Mouse (Mus musculus) heart, adult 2 months (tissue): ENCODE measurements around the gene Scarf1. TPM values are rescaled to one million over a fixed set of nuclear protein-coding genes. Genes with fewer than 3 reads are reported as not detected.
"Not testable (repeated sequence)": the region's sequence is repeated elsewhere in the genome, so short reads cannot be mapped to it uniquely, and the experiment has no call there.

ENCODE experiments used
- DNase-seq, 2 experiments: peaks; one replicate each; pipeline ENCODE4 v3.0.0; 2021
- H3K27ac ChIP-seq: fragments of 200-600 bp; 2 replicates; pipeline ENCODE4 v1.8.1; 2022
- H3K27me3 ChIP-seq: fragments of 200-500 bp; 2 replicates; pipeline ENCODE4 v1.6.1; 2012; ENCODE audit warnings: mild to moderate bottlenecking, low read length, inconsistent platforms, mixed read lengths; ENCODE audit not compliant: control insufficient read depth, insufficient read depth
- H3K36me3 ChIP-seq: fragments of 200-500 bp; 2 replicates; pipeline ENCODE4 v1.6.1; 2012; ENCODE audit warnings: low read length, inconsistent platforms; ENCODE audit not compliant: control insufficient read depth, insufficient read depth
- H3K4me1 ChIP-seq: fragments of 200-500 bp; 2 replicates; pipeline ENCODE4 v1.6.1; 2011; ENCODE audit warnings: low read length; ENCODE audit not compliant: control insufficient read depth, insufficient read depth
- H3K4me3 ChIP-seq: fragments of 200-600 bp; 2 replicates; pipeline ENCODE4 v1.8.1; 2022
- H3K79me2 ChIP-seq: fragments of 200-500 bp; replicated peaks from 2 replicates; pipeline ENCODE4 v1.6.1; 2012; ENCODE audit warnings: mild to moderate bottlenecking, inconsistent platforms, low read length, moderate library complexity, mixed read lengths; ENCODE audit not compliant: control insufficient read depth, insufficient read depth
- H3K9ac ChIP-seq: fragments of 200-500 bp; 2 replicates; pipeline ENCODE4 v1.6.1; 2012; ENCODE audit warnings: low read depth, mild to moderate bottlenecking, control low read depth, inconsistent platforms, low read length, mixed read lengths
- CTCF ChIP-seq: fragments of 200-600 bp; IDR thresholded peaks from 2 replicates; pipeline ENCODE4 v1.8.1; 2022; ENCODE audit warnings: antibody characterized with exemption, mild to moderate bottlenecking, moderate library complexity
- EP300 ChIP-seq: fragments of 200-500 bp; IDR thresholded peaks from 2 replicates; pipeline ENCODE4 v1.6.1; 2011; ENCODE audit warnings: low read depth, low read length, control low read depth; ENCODE audit not compliant: insufficient read depth
- POLR2A ChIP-seq: fragments of 200-500 bp; IDR thresholded peaks from 2 replicates; pipeline ENCODE4 v1.6.1; 2011; ENCODE audit warnings: mild to moderate bottlenecking, low read depth, low read length, control low read depth; ENCODE audit not compliant: insufficient read depth
- WGBS: fragments of 180-500 bp; shearing (Covaris S2); methylation state at CpG from one replicate; pipeline ENCODE4 v1.1.7; 2018; 5-methylcytosine and 5-hydroxymethylcytosine counted together
- intact Hi-C: fragments of 180-260 bp; cut with DNase I; formaldehyde crosslinking; loops from one replicate; pipeline ENCODE4 v1.15.1; 2025
- polyA plus RNA-seq: library from polyadenylated mRNA; depleted of rRNA; stranded (reverse); fragments of >200 nt; gene quantifications from 2 replicates; pipeline ENCODE4 v1.2.3, GENCODE M21; 2012
- total RNA-seq, 2 experiments: library from RNA; stranded (reverse); gene quantifications; 2 replicates each; pipeline ENCODE4 v1.2.3; 2021

Scarf1 gene
- total and polyA plus RNA-seq, 3 experiments = 7.6 to 18.1 (median 8.5) TPM

DNA sequence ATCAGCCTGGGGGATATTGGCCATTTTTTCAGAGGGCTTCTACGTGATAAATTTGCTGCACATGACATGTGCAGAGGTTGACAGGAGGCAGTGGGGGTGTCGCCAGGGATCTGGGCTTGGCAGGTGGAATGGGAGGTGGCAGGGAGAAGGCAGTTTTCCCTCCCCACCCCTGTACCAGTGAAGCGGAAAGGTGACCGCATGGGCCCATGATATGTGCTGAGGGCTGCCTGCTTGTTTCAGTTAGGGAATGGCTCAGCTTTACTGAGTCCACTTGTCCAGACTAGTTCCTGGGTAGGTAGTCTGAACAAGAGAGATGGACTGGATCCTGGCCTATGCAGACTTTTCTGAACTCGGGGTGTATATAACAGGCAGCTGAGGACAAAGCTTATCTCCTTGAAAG, 38.0 kb downstream of the Scarf1 start:
- Histone ChIP-seq H3K27ac (peak overlapping the region; percentile 73), H3K4me1 (peaks cover 12% of the 10 kb centered on the region), H3K36me3 (no peaks in the 10 kb centered on the region), H3K4me3 (no peak overlapping the region), H3K27me3 (no peaks in the 10 kb centered on the region), H3K79me2 (no peaks in the 10 kb centered on the region), H3K9ac (no peak overlapping the region)
- WGBS = 86% methylated on average over 5 of the region's 5 CpGs
- no peak for TF ChIP-seq POLR2A
- TF ChIP-seq EP300 = no peak
- no peak for TF ChIP-seq CTCF
- intact Hi-C loops = no loop called here
- DNase-seq = no peak

DNA sequence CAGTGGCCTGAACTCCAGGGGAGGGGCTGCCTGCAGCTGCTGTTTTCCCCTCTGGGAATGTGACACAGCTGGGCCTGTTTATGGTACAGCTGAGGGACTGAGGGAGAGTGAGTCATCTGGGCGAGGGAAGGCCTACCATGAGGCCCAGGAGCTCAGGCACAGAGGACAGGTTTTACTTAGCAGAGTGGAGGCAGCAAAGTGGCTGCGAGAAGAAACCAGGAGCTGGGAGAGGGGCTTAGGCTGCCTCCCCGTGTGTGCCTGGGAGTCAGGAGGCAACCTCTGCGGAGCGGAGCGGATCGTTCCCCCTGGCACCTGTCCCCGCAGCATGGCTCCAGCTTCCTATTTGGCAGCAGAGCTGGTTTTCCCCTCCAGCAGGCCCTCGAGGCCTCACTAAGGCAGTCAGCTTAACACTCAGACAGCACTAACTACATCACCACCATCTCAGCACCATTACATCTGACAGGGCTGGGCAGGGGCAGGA, 38.7 kb downstream of the Scarf1 start:
- peak overlapping the region; percentile 2; the same call in 1 of the 2 replicates for H3K9ac ChIP-seq
- TF ChIP-seq CTCF (no peak), EP300 (no peak), POLR2A (0 out of 2 replicates have a peak, but pooled peaks have one; percentile 13)
- peaks cover 12% of the 10 kb centered on the region for H3K4me1 ChIP-seq
- no peaks in the 10 kb centered on the region for H3K36me3 ChIP-seq
- peak overlapping the region; percentile 73 for H3K27ac ChIP-seq
- intact Hi-C loops = no loop called here
- no peaks in the 10 kb centered on the region for H3K27me3 ChIP-seq
- 22% methylated on average over 9 of the region's 9 CpGs for WGBS
- H3K4me3 ChIP-seq = no peak overlapping the region
- no peaks in the 10 kb centered on the region for H3K79me2 ChIP-seq
- DNase-seq = peak; percentile 74 to 80

DNA sequence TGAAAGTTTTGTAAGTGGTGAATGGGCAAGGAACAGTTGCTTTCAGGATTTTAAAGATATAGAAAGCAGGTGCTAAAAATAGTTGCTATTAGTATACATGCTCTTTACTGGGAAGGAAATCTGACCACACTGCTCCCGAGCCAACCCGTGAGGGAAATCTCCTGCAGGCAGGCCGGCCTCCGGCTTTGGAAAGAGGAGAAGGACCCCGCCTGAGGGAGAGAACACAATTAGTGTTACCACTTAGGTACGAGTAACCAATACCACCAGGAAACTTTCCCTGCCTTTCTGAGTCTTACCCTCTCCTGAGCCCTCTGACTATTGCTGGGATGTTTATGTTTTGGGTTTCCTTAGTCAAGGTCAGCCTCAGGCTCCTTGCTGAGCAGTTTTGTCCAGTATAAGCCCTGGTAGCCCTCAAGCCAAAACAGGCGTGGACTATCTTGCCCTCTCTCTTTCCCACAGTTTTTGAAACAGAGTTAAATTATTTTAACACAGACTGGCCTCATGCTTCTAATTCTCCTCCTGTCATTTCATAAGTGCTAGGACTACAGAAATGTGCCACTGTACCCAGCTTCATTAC, 39.7 kb downstream of the Scarf1 start:
- no peak for TF ChIP-seq EP300
- no peak for TF ChIP-seq CTCF
- TF ChIP-seq POLR2A = no peak
- Histone ChIP-seq H3K27ac (peak overlapping the region; percentile 73), H3K79me2 (no peaks in the 10 kb centered on the region), H3K27me3 (no peaks in the 10 kb centered on the region), H3K4me3 (no peak overlapping the region), H3K4me1 (peaks cover 12% of the 10 kb centered on the region), H3K36me3 (no peaks in the 10 kb centered on the region), H3K9ac (no peak overlapping the region)
- DNase-seq = no peak
- WGBS = 40% methylated on average over 7 of the region's 7 CpGs
- intact Hi-C loops = no loop called here

DNA sequence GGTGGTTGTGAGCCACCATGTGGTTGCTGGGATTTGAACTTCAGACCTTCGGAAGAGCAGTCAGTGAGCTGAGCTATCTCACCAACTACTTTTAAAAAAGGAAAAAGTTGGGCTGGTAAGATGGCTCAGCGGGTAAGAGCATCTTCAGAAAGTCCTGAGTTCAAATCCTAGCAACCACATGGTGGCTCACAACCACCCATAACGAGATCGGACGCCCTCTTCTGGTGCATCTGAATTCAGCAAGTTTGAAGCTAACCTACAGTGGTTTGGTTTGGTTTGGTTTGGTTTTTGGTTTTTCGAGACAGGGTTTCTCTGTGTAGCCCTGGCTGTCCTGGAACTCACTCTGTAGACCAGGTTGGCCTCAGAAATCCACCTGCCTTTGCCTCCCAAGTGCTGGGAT, 42.7 kb downstream of the Scarf1 start:
- H3K4me3 ChIP-seq, H3K9ac ChIP-seq, H3K79me2 ChIP-seq, intact Hi-C loops, H3K27me3 ChIP-seq, H3K36me3 ChIP-seq, H3K27ac ChIP-seq, DNase-seq: not testable (repeated sequence)
- H3K4me1 ChIP-seq = peaks cover 10% of the 10 kb centered on the region
- WGBS = 93% methylated on average over 6 of the region's 6 CpGs
- TF ChIP-seq CTCF = peak; percentile 12; the same call in 1 of the 2 replicates

DNA sequence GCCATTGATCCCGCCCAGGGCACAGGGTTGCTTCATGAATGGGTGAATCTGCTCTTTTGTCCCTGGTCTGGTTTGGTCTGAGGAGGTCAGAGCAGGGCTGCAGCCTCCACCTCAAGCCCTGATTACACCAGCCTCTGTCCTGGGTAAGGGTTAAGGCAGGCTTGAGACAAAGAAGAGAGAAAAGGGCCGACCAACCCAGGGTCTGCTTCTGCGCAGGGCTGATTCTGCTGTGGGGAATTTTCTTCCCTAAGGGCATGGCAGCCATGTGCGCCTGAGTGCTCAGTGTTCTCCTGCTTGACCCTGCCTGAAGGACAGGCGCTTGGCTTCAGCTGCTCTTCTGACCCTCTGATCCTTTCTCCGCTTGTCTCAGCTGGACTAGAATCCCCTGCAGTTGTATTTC, 43.8 kb downstream of the Scarf1 start:
- WGBS = 95% methylated on average over 6 of the region's 6 CpGs
- Histone ChIP-seq H3K36me3 (no peaks in the 10 kb centered on the region), H3K4me1 (peaks cover 4% of the 10 kb centered on the region; the same call in 1 of the 2 replicates), H3K4me3 (no peak overlapping the region), H3K27ac (no peak overlapping the region), H3K27me3 (no peaks in the 10 kb centered on the region), H3K9ac (no peak overlapping the region), H3K79me2 (no peaks in the 10 kb centered on the region)
- DNase-seq = no peak
- intact Hi-C loops = no loop called here
- TF ChIP-seq EP300 (no peak), CTCF (no peak), POLR2A (no peak)

DNA sequence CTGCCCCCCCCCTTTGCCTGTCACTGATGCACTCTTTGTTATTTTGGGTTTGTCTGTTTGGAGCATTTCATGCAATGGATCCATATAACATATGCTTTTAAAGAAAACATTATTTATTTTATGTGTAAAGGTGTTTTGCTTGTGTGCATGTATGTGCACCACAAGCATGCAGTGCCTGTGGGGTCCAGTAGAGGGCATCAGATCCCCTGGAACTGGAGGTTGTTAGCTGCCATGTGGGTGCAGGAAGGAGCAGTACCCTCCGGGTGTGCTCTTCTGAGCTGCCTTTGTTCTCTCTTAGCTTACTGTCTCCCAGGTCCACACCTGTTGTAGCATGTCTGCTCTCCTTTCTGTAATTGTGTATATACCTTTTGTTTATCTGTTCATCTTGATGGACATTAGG, 44.8 kb downstream of the Scarf1 start:
- WGBS = 97% methylated on average over 1 of the region's 1 CpGs
- H3K27me3 ChIP-seq = no peaks in the 10 kb centered on the region
- H3K79me2 ChIP-seq = no peaks in the 10 kb centered on the region
- no peaks in the 10 kb centered on the region for H3K36me3 ChIP-seq
- no peak overlapping the region for H3K4me3 ChIP-seq
- intact Hi-C loops = no loop called here
- TF ChIP-seq POLR2A (no peak), CTCF (peak; percentile 37)
- H3K27ac ChIP-seq = no peak overlapping the region
- H3K4me1 ChIP-seq = no peaks in the 10 kb centered on the region
- no peak overlapping the region for H3K9ac ChIP-seq
- DNase-seq = no peak
